Mouse (Mus musculus) midbrain, embryonic 16.5 days (tissue): Measurements from ENCODE around the gene Ahcyl1. TPM values are rescaled to one million over a fixed set of nuclear protein-coding genes. Genes with fewer than 3 reads are reported as not detected.

ENCODE experiments used
- ATAC-seq: fragments of 200-750 bp; cut with Nextera tagmentation; 2 replicates; pipeline ENCODE4 v1.8.0; 2017; ENCODE audit warnings: moderate TSS enrichment
- H3K27ac ChIP-seq: fragments of 300-500 bp; sonication (generic); 2 replicates; pipeline ENCODE4 v1.5.1; 2014; ENCODE audit warnings: mild to moderate bottlenecking, low read length, mixed read lengths
- H3K27me3 ChIP-seq: fragments of 300-500 bp; sonication (generic); 2 replicates; pipeline ENCODE4 v1.6.1; 2014; ENCODE audit warnings: low read depth, low read length, mixed read lengths; ENCODE audit not compliant: control insufficient read depth, insufficient read depth
- H3K36me3 ChIP-seq: fragments of 300-500 bp; sonication (generic); 2 replicates; pipeline ENCODE4 v1.6.1; 2014; ENCODE audit warnings: mild to moderate bottlenecking, low read length, moderate library complexity, mixed read lengths; ENCODE audit not compliant: control insufficient read depth, insufficient read depth
- H3K4me1 ChIP-seq: fragments of 300-500 bp; sonication (generic); 2 replicates; pipeline ENCODE4 v1.6.1; 2014; ENCODE audit warnings: mild to moderate bottlenecking, low read length, mixed read lengths; ENCODE audit not compliant: control insufficient read depth, insufficient read depth
- H3K4me2 ChIP-seq: fragments of 300-500 bp; sonication (generic); 2 replicates; pipeline ENCODE4 v1.6.1; 2014; ENCODE audit warnings: mild to moderate bottlenecking, low read length, mixed read lengths
- H3K4me3 ChIP-seq: fragments of 300-500 bp; sonication (generic); 2 replicates; pipeline ENCODE4 v1.5.1; 2014; ENCODE audit warnings: low read depth, mild to moderate bottlenecking, low read length, moderate library complexity, mixed read lengths
- H3K9ac ChIP-seq: fragments of 300-500 bp; sonication (generic); 2 replicates; pipeline ENCODE4 v1.6.1; 2014; ENCODE audit warnings: low read depth, low read length, mixed read lengths
- H3K9me3 ChIP-seq: fragments of 300-500 bp; sonication (generic); replicated peaks from 2 replicates; pipeline ENCODE4 v1.6.1; 2014; ENCODE audit warnings: mild to moderate bottlenecking, low read length, mixed read lengths; ENCODE audit not compliant: control insufficient read depth, poor library complexity, severe bottlenecking
- WGBS: fragments of 180-500 bp; shearing (Covaris S2); extraction: QIAGEN DNeasy Blood & Tissue Kit; methylation state at CpG from one replicate; pipeline ENCODE4 v1.1.7; 2014; 5-methylcytosine and 5-hydroxymethylcytosine counted together
- polyA plus RNA-seq: library from polyadenylated mRNA; unstranded; fragments of >200 nt; fragmentation: Nextera tagmentation; extraction: Ambion mirVana; gene quantifications from 2 replicates; pipeline ENCODE4 v1.2.1, GENCODE M21; 2015

Gene Ahcyl1
- polyA plus RNA-seq, 1 experiment from 2014 or later: 114 TPM

DNA sequence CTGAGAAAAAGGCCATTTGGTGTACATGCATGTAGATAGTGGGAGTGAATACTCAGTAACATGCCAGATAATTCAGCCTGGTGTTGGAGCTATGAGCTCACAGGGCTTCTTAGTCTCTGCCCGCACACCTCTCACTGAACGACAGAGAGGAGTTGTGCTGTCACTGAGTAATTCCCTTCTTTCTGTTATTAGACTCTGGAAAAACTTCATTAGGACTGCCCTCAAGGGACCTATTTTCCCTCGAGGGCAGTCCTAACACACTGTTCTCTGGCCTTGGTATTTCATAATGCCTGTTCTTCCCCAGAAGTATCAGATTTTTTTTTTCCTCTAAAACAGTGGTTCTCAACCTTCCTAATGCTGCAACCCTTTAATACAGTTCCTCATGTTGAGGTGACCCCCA, 15.7 kb upstream of the Ahcyl1 start:
- H3K27me3 ChIP-seq: no peaks in the 10 kb centered on the region
- no peak overlapping the region for H3K27ac ChIP-seq
- no peak overlapping the region for H3K4me2 ChIP-seq
- no peaks in the 10 kb centered on the region for H3K36me3 ChIP-seq
- H3K4me3 ChIP-seq: no peak overlapping the region
- no peak overlapping the region for H3K9ac ChIP-seq
- no peaks in the 10 kb centered on the region for H3K9me3 ChIP-seq
- 77% methylated on average over 3 of the region's 3 CpGs for WGBS
- ATAC-seq: no peak
- no peaks in the 10 kb centered on the region for H3K4me1 ChIP-seq

DNA sequence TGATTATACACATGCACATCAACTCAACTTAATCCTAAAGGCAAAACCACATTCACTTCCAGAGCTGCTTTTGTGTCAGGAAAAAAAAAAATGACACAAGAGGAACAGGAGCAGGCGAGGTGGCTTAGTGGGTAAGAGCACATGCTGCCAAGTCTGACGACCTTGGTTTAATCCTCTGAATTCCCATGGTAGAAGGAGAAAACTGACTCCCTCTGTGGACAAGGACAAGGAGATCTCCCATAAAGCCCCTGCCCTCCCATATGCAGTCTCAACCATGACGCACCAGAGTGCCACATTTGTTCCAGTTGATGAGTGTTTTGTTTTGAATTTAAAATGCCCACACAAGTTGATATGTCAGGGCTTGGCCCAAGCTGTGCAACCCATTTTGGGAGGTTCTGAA, 12.8 kb upstream of the Ahcyl1 start:
- no peak for ATAC-seq
- Histone ChIP-seq H3K4me2 (no peak overlapping the region), H3K4me3 (no peak overlapping the region), H3K9ac (no peak overlapping the region), H3K27me3 (no peaks in the 10 kb centered on the region), H3K27ac (no peak overlapping the region), H3K4me1 (no peaks in the 10 kb centered on the region), H3K36me3 (no peaks in the 10 kb centered on the region), H3K9me3 (no peaks in the 10 kb centered on the region)
- WGBS: 24% methylated on average over 3 of the region's 3 CpGs

DNA sequence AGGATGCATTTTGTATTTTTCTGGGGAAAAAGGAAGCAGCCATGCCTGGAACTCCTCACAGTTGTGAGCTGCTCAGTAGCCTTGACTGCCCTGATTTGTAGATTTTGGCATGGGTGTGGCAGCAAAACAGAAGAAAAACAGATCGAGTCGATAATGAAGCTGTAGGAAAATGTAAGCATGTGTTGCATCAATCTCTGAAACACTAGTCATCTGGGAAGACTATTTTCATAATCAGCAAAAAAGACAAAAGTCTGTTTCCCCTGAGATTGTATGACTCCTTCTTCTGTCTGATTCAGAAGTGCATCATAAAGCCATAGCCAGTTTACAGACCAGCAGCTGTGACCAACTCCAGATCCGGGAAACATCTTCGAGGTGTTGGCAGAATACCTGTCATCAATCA, 10.9 kb upstream of the Ahcyl1 start:
- H3K27ac ChIP-seq: no peak overlapping the region
- H3K4me3 ChIP-seq: no peak overlapping the region
- H3K36me3 ChIP-seq: no peaks in the 10 kb centered on the region
- H3K4me2 ChIP-seq: no peak overlapping the region
- no peaks in the 10 kb centered on the region for H3K9me3 ChIP-seq
- no peaks in the 10 kb centered on the region for H3K4me1 ChIP-seq
- H3K27me3 ChIP-seq: no peaks in the 10 kb centered on the region
- no peak overlapping the region for H3K9ac ChIP-seq
- 91% methylated on average over 4 of the region's 4 CpGs for WGBS
- ATAC-seq: no peak

DNA sequence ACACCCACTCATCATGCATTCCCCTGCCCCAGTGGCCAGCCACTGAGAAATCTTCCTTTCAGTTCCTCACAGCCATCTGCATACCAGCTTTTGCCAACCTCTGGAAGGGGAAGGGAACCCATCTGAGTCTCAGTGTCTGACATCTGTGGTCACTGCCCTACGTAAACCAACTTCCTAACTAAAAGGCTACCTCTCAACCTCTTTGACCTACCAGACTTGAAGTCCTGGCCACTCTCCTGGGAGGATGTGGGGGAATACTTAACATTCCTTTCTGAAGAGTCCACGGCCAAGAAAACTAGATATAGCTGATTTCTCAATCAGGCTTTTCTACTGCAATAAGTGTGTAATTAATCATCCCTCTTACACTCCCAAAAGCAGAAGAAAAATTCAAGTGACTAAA, 9.8 kb upstream of the Ahcyl1 start:
- 78% methylated on average over 2 of the region's 2 CpGs for WGBS
- H3K9ac ChIP-seq: no peak overlapping the region
- H3K4me2 ChIP-seq: no peak overlapping the region
- H3K4me3 ChIP-seq: no peak overlapping the region
- no peaks in the 10 kb centered on the region for H3K27me3 ChIP-seq
- H3K27ac ChIP-seq: no peak overlapping the region
- ATAC-seq: no peak
- H3K9me3 ChIP-seq: no peaks in the 10 kb centered on the region
- H3K36me3 ChIP-seq: no peaks in the 10 kb centered on the region
- H3K4me1 ChIP-seq: no peaks in the 10 kb centered on the region

DNA sequence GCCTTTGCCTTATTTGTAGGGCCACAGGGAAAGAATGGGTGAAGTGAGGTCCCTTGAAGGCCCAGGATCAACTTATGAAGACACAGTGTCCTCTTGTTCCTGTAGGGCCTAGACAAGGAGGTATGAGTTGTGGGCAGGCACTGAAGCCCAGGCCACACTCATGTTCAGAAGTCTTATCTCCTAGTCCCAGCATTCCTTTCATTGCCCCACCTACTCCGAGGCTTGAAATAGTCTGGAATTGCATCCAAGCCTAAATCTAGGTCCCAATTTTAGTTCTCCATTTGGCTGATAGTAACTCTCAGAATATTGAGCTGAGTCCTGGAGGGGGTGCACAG, 8.0 kb upstream of the Ahcyl1 start:
- no peak overlapping the region for H3K4me3 ChIP-seq
- no peaks in the 10 kb centered on the region for H3K9me3 ChIP-seq
- no peak for ATAC-seq
- H3K36me3 ChIP-seq: no peaks in the 10 kb centered on the region
- no peak overlapping the region for H3K9ac ChIP-seq
- no peaks in the 10 kb centered on the region for H3K4me1 ChIP-seq
- H3K4me2 ChIP-seq: no peak overlapping the region
- no peaks in the 10 kb centered on the region for H3K27me3 ChIP-seq
- no peak overlapping the region for H3K27ac ChIP-seq
- 89% methylated on average over 1 of the region's 1 CpGs for WGBS

DNA sequence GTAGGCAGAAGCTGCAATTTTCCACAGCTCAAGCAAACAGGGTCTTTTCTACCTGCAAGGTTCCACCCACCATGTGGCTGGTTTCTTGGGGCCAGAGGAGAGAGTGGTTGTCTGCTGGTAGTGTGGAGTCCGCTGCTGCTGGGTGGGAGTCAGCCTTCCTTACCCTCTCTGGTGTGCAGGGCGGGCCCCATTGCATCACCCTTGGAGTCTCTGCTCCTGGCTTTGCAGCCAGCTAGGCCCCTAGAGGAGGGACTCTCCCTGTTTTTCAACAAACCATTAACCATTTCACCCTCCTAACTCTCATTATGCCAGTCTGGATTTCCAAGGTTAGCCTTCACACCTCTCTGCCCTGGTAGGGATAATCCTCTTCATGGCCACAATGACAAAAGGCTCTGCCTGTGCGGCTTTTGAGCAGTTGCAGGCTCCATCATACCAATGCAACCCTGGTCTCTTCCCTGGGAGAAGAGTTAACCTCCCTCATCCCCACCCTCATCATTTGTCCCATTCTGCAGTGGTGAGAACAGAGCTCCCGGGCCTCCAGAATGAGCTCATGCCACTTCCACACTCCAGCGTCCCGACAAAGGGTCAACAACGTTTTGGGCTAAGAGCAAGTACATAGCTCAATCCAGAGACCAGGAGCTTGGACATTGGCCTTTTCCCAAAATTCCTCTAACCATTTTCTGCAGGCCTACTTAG, 7.5 kb upstream of the Ahcyl1 start:
- Histone ChIP-seq H3K4me3 (no peak overlapping the region), H3K27ac (no peak overlapping the region), H3K9me3 (no peaks in the 10 kb centered on the region), H3K27me3 (no peaks in the 10 kb centered on the region), H3K4me2 (no peak overlapping the region), H3K4me1 (no peaks in the 10 kb centered on the region), H3K9ac (no peak overlapping the region), H3K36me3 (no peaks in the 10 kb centered on the region)
- WGBS: 77% methylated on average over 7 of the region's 7 CpGs
- no peak for ATAC-seq

DNA sequence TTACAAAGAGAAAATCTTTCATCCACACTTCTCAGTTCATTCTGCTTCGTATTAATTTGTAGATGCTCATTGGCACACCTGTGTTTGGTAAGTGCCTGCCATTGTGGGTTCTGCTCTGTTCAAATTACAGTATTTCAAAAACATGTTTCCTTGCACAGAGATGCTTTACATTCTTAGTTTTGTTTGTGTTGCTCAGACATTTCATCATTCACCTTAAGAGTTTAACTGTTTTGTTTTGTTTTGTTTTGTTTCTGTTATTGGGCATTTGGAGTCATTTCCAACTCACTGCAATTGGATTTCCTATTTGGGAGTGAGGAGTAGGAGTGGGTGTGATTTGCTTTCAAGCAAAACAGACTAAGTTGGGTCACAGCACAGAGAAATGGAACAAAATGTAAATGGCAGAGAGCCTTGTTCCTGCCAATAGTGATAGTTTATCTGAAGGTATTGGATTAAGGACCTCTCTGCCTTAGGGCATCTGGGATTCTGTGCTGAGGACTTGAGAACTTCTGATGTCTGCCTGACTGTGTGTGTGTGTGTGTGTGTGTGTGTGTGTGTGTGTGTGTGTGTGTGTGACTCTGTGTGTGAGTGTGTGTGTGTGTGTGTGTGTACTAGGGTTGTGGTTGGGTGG, 5.5 kb upstream of the Ahcyl1 start:
- Histone ChIP-seq H3K9ac (no peak overlapping the region), H3K4me1 (peaks cover 1% of the 10 kb centered on the region; the same call in 1 of the 2 replicates), H3K9me3 (no peaks in the 10 kb centered on the region), H3K4me2 (no peak overlapping the region), H3K36me3 (no peaks in the 10 kb centered on the region), H3K27ac (no peak overlapping the region), H3K27me3 (no peaks in the 10 kb centered on the region), H3K4me3 (no peak overlapping the region)
- WGBS: 83% methylated on average over 1 of the region's 1 CpGs
- no peak for ATAC-seq

DNA sequence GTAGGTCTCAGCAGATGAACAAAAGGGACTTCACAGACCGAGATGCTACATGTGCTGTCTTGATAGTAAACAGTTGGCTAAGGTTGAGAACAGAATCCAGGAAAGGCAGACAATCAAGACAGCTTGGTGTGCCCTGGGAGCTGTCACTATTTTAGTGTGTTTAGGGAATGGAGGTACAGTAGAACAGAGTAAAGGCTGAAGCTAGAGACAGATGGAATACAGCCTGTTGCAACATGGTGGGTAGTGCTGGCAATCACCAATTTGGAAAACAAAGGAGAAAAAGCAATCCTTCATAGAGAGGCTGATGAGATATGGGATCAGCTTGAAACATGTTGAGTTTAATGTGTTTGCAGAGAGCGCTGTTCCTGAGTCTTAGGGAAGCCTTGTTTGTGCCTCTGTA, 4.3 kb upstream of the Ahcyl1 start:
- Histone ChIP-seq H3K4me2 (no peak overlapping the region), H3K4me3 (no peak overlapping the region), H3K9ac (no peak overlapping the region), H3K27ac (no peak overlapping the region), H3K4me1 (peaks cover 3% of the 10 kb centered on the region; the same call in 1 of the 2 replicates), H3K9me3 (no peaks in the 10 kb centered on the region), H3K36me3 (no peaks in the 10 kb centered on the region), H3K27me3 (no peaks in the 10 kb centered on the region)
- WGBS: 90% methylated on average over 2 of the region's 2 CpGs
- ATAC-seq: no peak

DNA sequence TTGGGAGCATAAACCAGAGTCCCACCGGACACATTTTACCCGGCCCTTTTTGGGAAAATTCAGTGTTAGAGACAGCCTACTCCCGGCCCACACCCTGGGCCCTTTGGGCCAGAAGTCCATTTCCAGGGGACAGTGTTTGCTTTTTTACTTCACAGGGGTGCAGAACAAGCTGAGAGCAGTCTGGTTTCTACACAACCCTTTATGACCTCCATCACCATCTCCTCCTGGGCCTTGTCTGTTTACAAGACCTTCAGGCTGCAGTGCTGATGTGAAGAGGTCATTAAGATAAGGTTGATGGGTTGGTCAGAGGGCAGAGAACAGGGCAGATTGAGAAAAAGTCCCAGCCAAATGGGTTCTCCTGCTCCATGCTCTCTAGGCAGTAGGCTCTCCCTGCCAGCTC, 550 bp upstream of the Ahcyl1 start:
- Histone ChIP-seq H3K9ac (peak overlapping the region; percentile 36; the same call in 1 of the 2 replicates), H3K27ac (no peak overlapping the region), H3K36me3 (no peaks in the 10 kb centered on the region), H3K9me3 (no peaks in the 10 kb centered on the region), H3K27me3 (no peaks in the 10 kb centered on the region), H3K4me3 (no peak overlapping the region), H3K4me1 (peaks cover 33% of the 10 kb centered on the region), H3K4me2 (peak overlapping the region; percentile 48)
- no peak for ATAC-seq
- 49% methylated on average over 3 of the region's 3 CpGs for WGBS
